Mouse (Mus musculus) lung, postnatal 10 days (tissue): ENCODE results near the gene Ctdspl.
A peak's percentile ranks its signal among the peaks of the same experiment; 100 is the strongest.

Experiments used
- DNase-seq: peaks from one replicate; pipeline ENCODE4 v3.0.0; 2021

Gene Ctdspl

GRCm38 (mm10) chr9:118926111-118926650, at the start of gene Ctdspl:
TSS of gene Ctdspl (plus strand) at chr9:118926453.
- peak; percentile 59 for DNase-seq

GRCm38 (mm10) chr9:118876902-118877301, 49.4 kb upstream of the Ctdspl start:
- peak; percentile 55 for DNase-seq

GRCm38 (mm10) chr9:118877365-118878008, 48.8 kb upstream of the Ctdspl start:
- DNase-seq, result peak; percentile 77

GRCm38 (mm10) chr9:118878596-118878995, 47.7 kb upstream of the Ctdspl start:
- no peak for DNase-seq

GRCm38 (mm10) chr9:118881281-118881945, 44.8 kb upstream of the Ctdspl start:
- peak; percentile 43 for DNase-seq

GRCm38 (mm10) chr9:118881946-118882284, 44.3 kb upstream of the Ctdspl start:
- no peak for DNase-seq

- DNase-seq, result no peak
Measured at GRCm38 (mm10) chr9:118883150-118883549, 43.1 kb upstream of the Ctdspl start.

- peak; percentile 76 for DNase-seq
Measured at GRCm38 (mm10) chr9:118885785-118886184, 40.5 kb upstream of the Ctdspl start.

GRCm38 (mm10) chr9:118887201-118887600, 39.1 kb upstream of the Ctdspl start:
- peak; percentile 54 for DNase-seq

- DNase-seq, result no peak
Measured at GRCm38 (mm10) chr9:118887734-118888133, 38.5 kb upstream of the Ctdspl start.

- DNase-seq, result no peak
Measured at GRCm38 (mm10) chr9:118890149-118890548, 36.1 kb upstream of the Ctdspl start.

- no peak for DNase-seq
Measured at GRCm38 (mm10) chr9:118890645-118891044, 35.6 kb upstream of the Ctdspl start.

GRCm38 (mm10) chr9:118891068-118891467, 35.2 kb upstream of the Ctdspl start:
- DNase-seq, result no peak

- DNase-seq, result peak; percentile 48
Measured at GRCm38 (mm10) chr9:118891593-118891992, 34.7 kb upstream of the Ctdspl start.

GRCm38 (mm10) chr9:118895101-118895500, 31.2 kb upstream of the Ctdspl start:
- no peak for DNase-seq

- DNase-seq, result no peak
Measured at GRCm38 (mm10) chr9:118900677-118901076, 25.6 kb upstream of the Ctdspl start.

- DNase-seq, result no peak
Measured at GRCm38 (mm10) chr9:118901917-118902316, 24.3 kb upstream of the Ctdspl start.

- DNase-seq, result peak; percentile 92
Measured at GRCm38 (mm10) chr9:118907934-118908620, 18.2 kb upstream of the Ctdspl start.

GRCm38 (mm10) chr9:118913048-118913447, 13.2 kb upstream of the Ctdspl start:
- DNase-seq, result peak; percentile 47

- no peak for DNase-seq
Measured at GRCm38 (mm10) chr9:118913613-118914012, 12.6 kb upstream of the Ctdspl start.

- no peak for DNase-seq
Measured at GRCm38 (mm10) chr9:118914589-118914988, 11.7 kb upstream of the Ctdspl start.

GRCm38 (mm10) chr9:118915290-118915689, 11.0 kb upstream of the Ctdspl start:
- DNase-seq, result peak; percentile 59

GRCm38 (mm10) chr9:118919672-118920186, 6.5 kb upstream of the Ctdspl start:
- DNase-seq, result peak; percentile 47
